Mouse (Mus musculus): ENCODE results near the gene Epha3. TPM values are rescaled to one million over a fixed set of nuclear protein-coding genes. Genes with fewer than 3 reads are reported as not detected.

Gene Epha3
- polyA plus RNA-seq, 1 experiment from 2014 or later = not detected

GRCm38 (mm10) chr16:63500975-63501393, 363.0 kb downstream of the Epha3 start:
- no peak for DNase-seq (ENCODE audit: low read depth, low spot score)
- in situ Hi-C loops (cut with MboI; ENCODE audit: low pct_unique_long_range_greater_than_20kb) = no loop called here
- no peak for ATAC-seq
- ChIA-PET POLR2A (no interaction called here), CTCF (no interaction called here)
- H3K27me3 ChIP-seq = peaks cover 7% of the 10 kb centered on the region
- TF ChIP-seq CTCF (IDR thresholded peaks at IDR 0.05) = no peak

Data from Patski (cell line).